Mouse (Mus musculus) mouse embryonic stem cell (cell line): ENCODE measurements around the gene Procr.
"Not testable (repeated sequence)": the region's sequence is repeated elsewhere in the genome, so short reads cannot be mapped to it uniquely, and the experiment has no call there.

Source experiments
- in situ Hi-C, 2 experiments: fragments of 300-500 bp; cut with MboI; formaldehyde crosslinking; loops; 1 replicate in 1 of 2; 3 replicates in 1 of 2; pipeline ENCODE4 v1.14.3; 2019 to 2020; ENCODE audit warnings: low sequenced_read_pairs in 2 of 2, low pct_unique_long_range_greater_than_20kb in 1 of 2, mixed read lengths in 1 of 2; ENCODE audit not compliant: unreplicated experiment in 1 of 2

The Procr gene

GRCm38 (mm10) chr2:155751014-155751786, at the start of gene Procr:
Procr (plus strand) TSS chr2:155751117.
- in situ Hi-C loops, result loop anchor here (10.0 to 25.0 kb wide), 3 partner anchors 66 to 236 kb away; partner anchors contain the start of genes Acss2 (in 2 of the 2) and Ggt7 (in 2 of the 2)

GRCm38 (mm10) chr2:155701399-155701919, 49.5 kb upstream of the Procr start:
- in situ Hi-C loops, result no loop called here

- in situ Hi-C loops, result no loop called here
Observed at GRCm38 (mm10) chr2:155703630-155704029, 47.3 kb upstream of the Procr start.

- in situ Hi-C loops, result no loop called here
Observed at GRCm38 (mm10) chr2:155707251-155707650, 43.7 kb upstream of the Procr start.

GRCm38 (mm10) chr2:155710557-155710956, 40.4 kb upstream of the Procr start:
- in situ Hi-C loops, result no loop called here

- in situ Hi-C loops, result no loop called here
Observed at GRCm38 (mm10) chr2:155717082-155717990, 33.6 kb upstream of the Procr start.

- in situ Hi-C loops, result no loop called here
Observed at GRCm38 (mm10) chr2:155720585-155720984, 30.3 kb upstream of the Procr start.

GRCm38 (mm10) chr2:155724036-155724435, 26.9 kb upstream of the Procr start:
- in situ Hi-C loops, result no loop called here

- in situ Hi-C loops, result no loop called here
Observed at GRCm38 (mm10) chr2:155724526-155724925, 26.4 kb upstream of the Procr start.

GRCm38 (mm10) chr2:155726302-155726701, 24.6 kb upstream of the Procr start:
- in situ Hi-C loops, result no loop called here

- in situ Hi-C loops, result no loop called here
Observed at GRCm38 (mm10) chr2:155727764-155728395, 23.0 kb upstream of the Procr start.

- in situ Hi-C loops, result no loop called here
Observed at GRCm38 (mm10) chr2:155728742-155729141, 22.2 kb upstream of the Procr start.

- in situ Hi-C loops, result no loop called here
Observed at GRCm38 (mm10) chr2:155729158-155729645, 21.7 kb upstream of the Procr start, which contains the start of gene Edem2. Edem2 (minus strand) TSS chr2:155729475.

- in situ Hi-C loops, result no loop called here
Observed at GRCm38 (mm10) chr2:155735080-155735479, 15.8 kb upstream of the Procr start.

- in situ Hi-C loops, result not testable (repeated sequence)
Observed at GRCm38 (mm10) chr2:155735766-155736165, 15.2 kb upstream of the Procr start, which contains the start of gene Gm17581. Gm17581 (minus strand) TSS chr2:155735866.

- in situ Hi-C loops, result no loop called here
Observed at GRCm38 (mm10) chr2:155736936-155737335, 14.0 kb upstream of the Procr start.

GRCm38 (mm10) chr2:155737803-155738202, 13.1 kb upstream of the Procr start:
- in situ Hi-C loops, result no loop called here

- in situ Hi-C loops, result no loop called here
Observed at GRCm38 (mm10) chr2:155742211-155742610, 8.7 kb upstream of the Procr start.
